In the genomic region with DNA sequence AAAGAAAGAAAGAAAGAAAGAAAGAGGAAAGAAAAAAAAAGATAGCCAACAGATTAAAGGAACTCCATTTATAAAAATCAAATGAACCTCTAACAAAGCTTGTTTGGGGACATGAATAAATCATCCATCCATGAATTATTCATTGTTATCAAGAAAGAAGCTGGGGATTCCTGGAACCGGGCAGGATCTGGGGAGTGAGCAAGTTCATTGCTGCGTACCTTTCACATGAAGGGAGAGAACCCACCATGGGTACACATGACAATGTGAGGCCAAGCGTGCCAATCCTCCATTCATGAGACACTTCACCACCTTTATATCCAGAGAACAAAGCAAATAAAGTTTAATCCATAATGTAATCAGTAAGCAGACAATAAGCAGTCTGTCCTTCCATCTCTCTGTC, we compare ENCODE assay signal across 21 mouse cellular contexts.
DNase-seq lines count a peak whose midpoint lies in the region; ATAC-seq lines count a peak whose summit lies in the region.
"Had no signal": no experiment of that assay in that cellular context is flagged by ENCODE, and none has a peak within 500 bp of the region (broad histone marks: within the 10 kb centered on the region; RNA-seq: fewer than 3 reads in every experiment).

No protein-coding gene starts in this region.

- peak; percentile 57; the same call in 1 of the 2 replicates for ATAC-seq in forebrain, embryonic 16.5 days
- no peak for ATAC-seq in forebrain, embryonic 11.5 days (replicated peaks; ENCODE audit: low FRiP score)
- peak; percentile 76 for ATAC-seq in midbrain, embryonic 12.5 days (ENCODE audit: low FRiP score, low read depth)
- ATAC-seq: CD4-positive, CD25-positive, alpha-beta regulatory T cell, adult 4 months; intestine, embryonic 15.5 days had no signal

- H3K9me3 ChIP-seq in forebrain, embryonic 16.5 days (ENCODE audit: control insufficient read depth, low read length): no peaks in the 10 kb centered on the region
- H3K9me3 ChIP-seq in forebrain, embryonic 11.5 days (ENCODE audit: control insufficient read depth, low read length): no peaks in the 10 kb centered on the region
- H3K9me3 ChIP-seq in midbrain, embryonic 12.5 days: no peaks in the 10 kb centered on the region
- H3K9me3 ChIP-seq in midbrain, embryonic 10.5 days (replicated peaks): no peaks in the 10 kb centered on the region
- H3K9me3 ChIP-seq: embryonic facial prominence, embryonic 10.5 days; G1E; heart, embryonic 12.5 days; hindbrain, embryonic 10.5 days; intestine, embryonic 15.5 days had no signal

- peak; percentile 5 for DNase-seq in embryo, embryonic 10.5 days (ENCODE audit: low spot score)
- DNase-seq in embryo, embryonic 10 days (ENCODE audit: low spot score): no peak
- DNase-seq in forebrain, embryonic 11.5 days (ENCODE audit: low spot score): no peak
- no peak for DNase-seq in midbrain, embryonic 10.5 days (ENCODE audit: low spot score)
- DNase-seq in retina, postnatal 1 day: peak; percentile 37
- no peak for DNase-seq in cerebellum, adult 8-10 months
- DNase-seq: adrenal gland, adult 8-10 months; adrenal gland, postnatal 36 days; B cell, adult 2 months; cerebellum, adult 11 months; cerebellum, adult 9-10 months; cerebellum, postnatal 25 days; gastrocnemius, postnatal 14 days had no signal

- H3K27me3 ChIP-seq in forebrain, embryonic 16.5 days (replicated peaks; ENCODE audit: control insufficient read depth, insufficient read depth, low read length): no peaks in the 10 kb centered on the region
- no peaks in the 10 kb centered on the region for H3K27me3 ChIP-seq in forebrain, embryonic 11.5 days (ENCODE audit: control insufficient read depth, insufficient read depth, low read length)
- no peaks in the 10 kb centered on the region for H3K27me3 ChIP-seq in midbrain, embryonic 12.5 days
- H3K27me3 ChIP-seq in midbrain, embryonic 10.5 days (ENCODE audit: low read depth, poor library complexity, severe bottlenecking): no peaks in the 10 kb centered on the region
- H3K27me3 ChIP-seq: heart, embryonic 12.5 days; intestine, embryonic 15.5 days had no signal

- no peak overlapping the region for H3K4me2 ChIP-seq in forebrain, embryonic 16.5 days (ENCODE audit: low read length)
- no peak overlapping the region for H3K4me2 ChIP-seq in forebrain, embryonic 11.5 days (ENCODE audit: low read depth, low read length, severe bottlenecking)
- no peak overlapping the region for H3K4me2 ChIP-seq in midbrain, embryonic 12.5 days (replicated peaks)
- H3K4me2 ChIP-seq: heart, embryonic 12.5 days; intestine, embryonic 15.5 days had no signal

- no peak overlapping the region for H3K27ac ChIP-seq in forebrain, embryonic 16.5 days (ENCODE audit: low read length)
- H3K27ac ChIP-seq in forebrain, embryonic 11.5 days (ENCODE audit: low read depth, low read length): no peak overlapping the region
- no peak overlapping the region for H3K27ac ChIP-seq in midbrain, embryonic 12.5 days (replicated peaks)
- H3K27ac ChIP-seq in midbrain, embryonic 10.5 days (replicated peaks): no peak overlapping the region
- H3K27ac ChIP-seq: embryonic facial prominence, embryonic 10.5 days; hindbrain, embryonic 10.5 days; intestine, embryonic 15.5 days had no signal

- no peaks in the 10 kb centered on the region for H3K4me1 ChIP-seq in forebrain, embryonic 16.5 days (replicated peaks; ENCODE audit: control insufficient read depth, insufficient read depth, low read length)
- no peaks in the 10 kb centered on the region for H3K4me1 ChIP-seq in forebrain, embryonic 11.5 days (replicated peaks; ENCODE audit: control insufficient read depth, insufficient read depth, low read length)
- peaks cover 5% of the 10 kb centered on the region; the same call in 1 of the 2 replicates for H3K4me1 ChIP-seq in midbrain, embryonic 12.5 days
- peaks cover 15% of the 10 kb centered on the region for H3K4me1 ChIP-seq in midbrain, embryonic 10.5 days
- H3K4me1 ChIP-seq: embryonic facial prominence, embryonic 10.5 days; heart, embryonic 12.5 days; intestine, embryonic 15.5 days had no signal

- 38% methylated on average over 3 of the region's 3 CpGs for WGBS in forebrain, embryonic 16.5 days
- 72% methylated on average over 3 of the region's 3 CpGs for WGBS in forebrain, embryonic 11.5 days
- WGBS in midbrain, embryonic 12.5 days: 42% methylated on average over 3 of the region's 3 CpGs
- WGBS in midbrain, embryonic 10.5 days: 68% methylated on average over 3 of the region's 3 CpGs

- no peak overlapping the region for H3K9ac ChIP-seq in forebrain, embryonic 16.5 days (replicated peaks; ENCODE audit: low read depth, low read length)
- H3K9ac ChIP-seq in forebrain, embryonic 11.5 days (ENCODE audit: low read length): no peak overlapping the region
- no peak overlapping the region for H3K9ac ChIP-seq in midbrain, embryonic 12.5 days (replicated peaks)
- H3K9ac ChIP-seq: heart, embryonic 12.5 days; intestine, embryonic 15.5 days had no signal

- H3K36me3 ChIP-seq in forebrain, embryonic 16.5 days (ENCODE audit: control insufficient read depth, insufficient read depth): no peaks in the 10 kb centered on the region
- H3K36me3 ChIP-seq in forebrain, embryonic 11.5 days (ENCODE audit: control insufficient read depth, insufficient read depth, low read length): no peaks in the 10 kb centered on the region
- H3K36me3 ChIP-seq in midbrain, embryonic 12.5 days: no peaks in the 10 kb centered on the region
- H3K36me3 ChIP-seq in midbrain, embryonic 10.5 days: no peaks in the 10 kb centered on the region
- H3K36me3 ChIP-seq: embryonic facial prominence, embryonic 10.5 days; G1E; heart, embryonic 12.5 days; hindbrain, embryonic 10.5 days; intestine, embryonic 15.5 days had no signal

- H3K4me3 ChIP-seq in forebrain, embryonic 16.5 days (replicated peaks; ENCODE audit: low read length): no peak overlapping the region
- H3K4me3 ChIP-seq in forebrain, embryonic 11.5 days (ENCODE audit: low read depth, low read length): no peak overlapping the region
- H3K4me3 ChIP-seq in midbrain, embryonic 12.5 days: no peak overlapping the region
- H3K4me3 ChIP-seq in midbrain, embryonic 10.5 days: no peak overlapping the region
- H3K4me3 ChIP-seq: embryonic facial prominence, embryonic 10.5 days; heart, embryonic 12.5 days; hindbrain, embryonic 10.5 days; intestine, embryonic 15.5 days had no signal

Comparison
In these comparisons a context has a peak if more than half of its experiments do, and no peak if none do; other contexts are left out.
1. DNase-seq: peak in embryo, embryonic 10.5 days (single experiment) and retina, postnatal 1 day (single experiment); none in embryo, embryonic 10 days (single experiment), forebrain, embryonic 11.5 days (single experiment), midbrain, embryonic 10.5 days (single experiment) and cerebellum, adult 8-10 months (single experiment).